Mouse (Mus musculus) kidney, embryonic 14.5 days (tissue): ENCODE results near the gene Gm20604. TPM values are rescaled to one million over a fixed set of nuclear protein-coding genes. Genes with fewer than 3 reads are reported as not detected.
A peak's percentile ranks its signal among the peaks of the same experiment; 100 is the strongest.

Experiments
- ATAC-seq: fragments of 200-750 bp; cut with Nextera tagmentation; 2 replicates; pipeline ENCODE4 v1.8.0; 2017; ENCODE audit warnings: moderate number of reproducible peaks, mild to moderate bottlenecking, moderate TSS enrichment, moderate library complexity; ENCODE audit not compliant: low FRiP score, low TSS enrichment
- H3K27ac ChIP-seq: fragments of 300-500 bp; sonication (generic); 2 replicates; pipeline ENCODE4 v1.5.1; 2014; ENCODE audit warnings: low read depth, mild to moderate bottlenecking, low read length, moderate library complexity, mixed read lengths
- H3K27me3 ChIP-seq: fragments of 300-500 bp; sonication (generic); 2 replicates; pipeline ENCODE4 v1.6.1; 2014; ENCODE audit warnings: mild to moderate bottlenecking, low read length; ENCODE audit not compliant: control insufficient read depth, insufficient read depth
- H3K36me3 ChIP-seq: fragments of 300-500 bp; sonication (generic); 2 replicates; pipeline ENCODE4 v1.6.1; 2014; ENCODE audit warnings: low read length, mixed read lengths; ENCODE audit not compliant: control insufficient read depth, insufficient read depth
- H3K4me1 ChIP-seq: fragments of 300-500 bp; sonication (generic); 2 replicates; pipeline ENCODE4 v1.6.1; 2014; ENCODE audit warnings: low read length, mixed read lengths; ENCODE audit not compliant: control insufficient read depth, insufficient read depth
- H3K4me2 ChIP-seq: fragments of 300-500 bp; sonication (generic); replicated peaks from 2 replicates; pipeline ENCODE4 v1.6.1; 2014; ENCODE audit warnings: low read depth, mild to moderate bottlenecking, low read length
- H3K4me3 ChIP-seq: fragments of 300-500 bp; sonication (generic); 2 replicates; pipeline ENCODE4 v1.5.1; 2014; ENCODE audit warnings: mild to moderate bottlenecking, low read length
- H3K9ac ChIP-seq: fragments of 300-500 bp; sonication (generic); 2 replicates; pipeline ENCODE4 v1.6.1; 2014; ENCODE audit warnings: low read depth, mild to moderate bottlenecking, low read length, moderate library complexity
- H3K9me3 ChIP-seq: fragments of 300-500 bp; sonication (generic); 2 replicates; pipeline ENCODE4 v1.6.1; 2016; ENCODE audit warnings: low read length; ENCODE audit not compliant: control insufficient read depth
- WGBS: fragments of 180-500 bp; shearing (Covaris S2); extraction: QIAGEN DNeasy Blood & Tissue Kit; methylation state at CpG from one replicate; pipeline ENCODE4 v1.1.7; 2014; 5-methylcytosine and 5-hydroxymethylcytosine counted together
- polyA plus RNA-seq: library from polyadenylated mRNA; unstranded; fragments of >200 nt; fragmentation: Nextera tagmentation; extraction: Ambion mirVana; gene quantifications from 2 replicates; pipeline ENCODE4 v1.2.1, GENCODE M21; 2014

Gm20604 gene
- 25.8 TPM in 2 replicates for polyA plus RNA-seq

DNA sequence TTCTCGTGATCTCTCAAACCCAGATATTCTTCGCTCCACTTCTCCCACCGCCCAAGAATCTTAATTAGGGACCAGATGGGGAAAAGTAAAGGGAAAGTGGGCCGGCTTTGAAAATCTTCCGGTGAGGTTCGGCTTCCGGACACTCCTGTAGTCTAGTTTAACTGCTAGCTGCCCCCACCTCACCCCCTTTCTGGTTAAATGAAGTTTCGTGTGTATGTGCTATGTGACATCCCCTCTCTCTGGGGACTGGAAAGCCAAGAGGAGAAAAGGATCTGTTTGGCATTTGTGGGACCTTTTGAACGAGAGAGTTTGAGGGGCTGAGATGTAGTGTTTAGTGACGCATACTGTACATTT is at the start of gene Gm20604:
Gm20604 (minus strand) TSS at position 270 of the 354 bp plus-strand sequence.
- H3K4me3 ChIP-seq = peak within 1 kb of the TSS; percentile 57
- no peak for ATAC-seq
- WGBS = under 1% methylated on average over 10 of the region's 10 CpGs
- peaks cover 12% of the 10 kb centered on the region for H3K36me3 ChIP-seq
- H3K9me3 ChIP-seq = no peaks in the 10 kb centered on the region
- peak within 1 kb of the TSS; percentile 88 for H3K27ac ChIP-seq
- peaks cover 18% of the 10 kb centered on the region for H3K4me1 ChIP-seq
- peak within 1 kb of the TSS; percentile 89 for H3K4me2 ChIP-seq
- H3K9ac ChIP-seq = peak within 1 kb of the TSS; percentile 76
- H3K27me3 ChIP-seq = no peaks in the 10 kb centered on the region

GRCm38 (mm10) chr12:102799528-102799927 is 41.1 kb upstream of the Gm20604 start:
- 96% methylated on average over 2 of the region's 2 CpGs for WGBS
- no peak for ATAC-seq
- H3K36me3 ChIP-seq = peaks cover 15% of the 10 kb centered on the region; the same call in 1 of the 2 replicates

GRCm38 (mm10) chr12:102787927-102788326 is 29.5 kb upstream of the Gm20604 start:
- H3K27me3 ChIP-seq = no peaks in the 10 kb centered on the region
- ATAC-seq = no peak
- H3K27ac ChIP-seq = no peak overlapping the region
- H3K4me3 ChIP-seq = no peak overlapping the region
- WGBS = 78% methylated on average over 7 of the region's 7 CpGs
- H3K4me1 ChIP-seq = no peaks in the 10 kb centered on the region
- no peaks in the 10 kb centered on the region for H3K9me3 ChIP-seq
- no peak overlapping the region for H3K9ac ChIP-seq
- no peak overlapping the region for H3K4me2 ChIP-seq
- peaks cover 76% of the 10 kb centered on the region for H3K36me3 ChIP-seq

More at GRCm38 (mm10) chr12:102799528-102799927, 41.1 kb upstream of the Gm20604 start:
- H3K9ac ChIP-seq = no peak overlapping the region
- H3K27me3 ChIP-seq = no peaks in the 10 kb centered on the region
- H3K4me2 ChIP-seq = no peak overlapping the region
- no peak overlapping the region for H3K4me3 ChIP-seq
- H3K4me1 ChIP-seq = no peaks in the 10 kb centered on the region
- no peaks in the 10 kb centered on the region for H3K9me3 ChIP-seq
- H3K27ac ChIP-seq = no peak overlapping the region

DNA sequence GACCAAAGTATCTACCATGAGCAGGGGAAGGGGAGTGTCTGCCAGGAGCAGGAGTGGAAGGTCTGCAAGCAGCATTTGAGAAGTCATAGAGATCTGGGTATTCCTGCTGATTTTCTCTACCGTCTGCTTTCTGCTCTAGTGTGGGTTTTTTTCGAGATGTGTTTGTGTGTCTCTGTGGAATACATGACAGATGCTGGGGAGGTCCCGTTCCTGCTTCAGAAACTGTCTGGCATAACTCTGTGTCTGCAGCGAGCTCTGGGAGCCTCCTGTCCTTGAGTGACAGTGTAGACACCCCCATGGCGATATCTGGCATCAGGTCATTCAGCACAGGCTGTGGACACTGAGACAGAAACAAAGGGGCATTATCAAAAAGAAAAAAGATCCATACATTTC is 27.1 kb upstream of the Gm20604 start:
- WGBS = 90% methylated on average over 5 of the region's 5 CpGs

DNA sequence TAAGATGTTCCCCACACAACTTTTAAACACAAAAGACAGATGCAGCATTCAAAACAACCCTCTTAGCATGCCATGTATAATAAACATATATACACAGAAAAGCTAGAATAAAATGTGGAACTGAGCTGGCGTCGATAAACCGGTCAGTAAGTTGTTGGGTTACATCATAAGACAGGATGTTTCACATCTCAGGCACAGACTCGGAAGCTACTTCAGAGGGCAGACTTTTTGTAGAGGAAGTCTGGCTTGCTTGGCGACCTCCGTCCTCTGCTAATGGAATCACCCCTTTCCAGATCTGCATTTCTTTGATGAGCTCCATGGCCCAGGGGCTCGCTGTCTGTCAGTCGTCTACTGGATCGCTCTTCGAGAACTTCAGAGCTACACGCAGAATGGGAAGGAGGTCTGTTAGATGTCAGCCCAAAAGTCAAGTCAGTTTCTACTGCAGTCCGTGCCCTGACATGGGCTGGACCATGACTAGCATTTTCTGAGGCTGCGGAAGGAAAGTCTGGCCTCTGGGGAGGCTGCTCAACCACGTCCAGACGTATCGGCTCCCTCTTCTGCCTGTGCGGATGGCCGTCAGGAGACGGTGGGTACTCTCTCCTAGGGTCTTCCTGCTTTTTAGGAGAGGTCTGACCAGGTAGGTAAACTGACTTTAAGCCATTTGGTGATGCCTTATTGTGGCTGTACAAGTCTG is 26.6 kb upstream of the Gm20604 start:
- H3K4me1 ChIP-seq = no peaks in the 10 kb centered on the region
- H3K4me3 ChIP-seq = no peak overlapping the region
- 88% methylated on average over 19 of the region's 19 CpGs for WGBS
- no peak overlapping the region for H3K27ac ChIP-seq
- H3K9me3 ChIP-seq = no peaks in the 10 kb centered on the region
- no peak for ATAC-seq
- no peak overlapping the region for H3K9ac ChIP-seq
- no peaks in the 10 kb centered on the region for H3K27me3 ChIP-seq
- no peak overlapping the region for H3K4me2 ChIP-seq
- peaks cover 55% of the 10 kb centered on the region for H3K36me3 ChIP-seq

More for the DNA sequence above, 27.1 kb upstream of the Gm20604 start:
- Histone ChIP-seq H3K36me3 (peaks cover 59% of the 10 kb centered on the region), H3K4me2 (no peak overlapping the region), H3K9ac (no peak overlapping the region), H3K4me1 (no peaks in the 10 kb centered on the region), H3K4me3 (no peak overlapping the region), H3K9me3 (no peaks in the 10 kb centered on the region), H3K27me3 (no peaks in the 10 kb centered on the region), H3K27ac (no peak overlapping the region)
- ATAC-seq = no peak

DNA sequence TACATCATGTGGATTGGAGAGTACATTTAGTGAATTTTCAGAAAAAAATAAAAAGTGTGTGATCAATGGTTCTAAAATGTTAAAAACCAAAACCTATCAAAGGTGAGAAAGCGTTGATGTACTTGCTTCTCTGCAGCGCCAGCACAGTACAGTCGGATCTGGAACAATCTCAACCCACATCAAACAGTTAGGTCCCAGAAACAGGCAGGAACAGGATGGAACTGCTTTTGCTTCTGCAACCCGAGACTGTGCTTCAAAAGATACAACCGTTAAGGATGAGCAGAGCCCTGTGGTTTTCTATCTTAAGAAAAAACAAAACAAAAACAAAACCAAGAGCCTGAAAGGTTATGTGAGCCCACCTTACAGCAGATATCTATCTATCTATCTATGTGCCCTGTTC is 24.4 kb upstream of the Gm20604 start:
- no peak for ATAC-seq
- Histone ChIP-seq H3K4me2 (no peak overlapping the region), H3K36me3 (peaks cover 46% of the 10 kb centered on the region)

GRCm38 (mm10) chr12:102779452-102779851 is 21.0 kb upstream of the Gm20604 start:
- no peaks in the 10 kb centered on the region for H3K27me3 ChIP-seq
- no peaks in the 10 kb centered on the region for H3K4me1 ChIP-seq
- H3K4me3 ChIP-seq = no peak overlapping the region
- peaks cover 47% of the 10 kb centered on the region for H3K36me3 ChIP-seq
- H3K9me3 ChIP-seq = no peaks in the 10 kb centered on the region
- 44% methylated on average over 3 of the region's 3 CpGs for WGBS
- no peak overlapping the region for H3K9ac ChIP-seq
- no peak overlapping the region for H3K4me2 ChIP-seq
- peak; percentile 66 for ATAC-seq
- no peak overlapping the region for H3K27ac ChIP-seq

More for the DNA sequence above, 24.4 kb upstream of the Gm20604 start:
- no peak overlapping the region for H3K9ac ChIP-seq
- 90% methylated on average over 5 of the region's 5 CpGs for WGBS
- H3K4me3 ChIP-seq = no peak overlapping the region
- no peaks in the 10 kb centered on the region for H3K9me3 ChIP-seq
- no peaks in the 10 kb centered on the region for H3K4me1 ChIP-seq
- no peaks in the 10 kb centered on the region for H3K27me3 ChIP-seq
- no peak overlapping the region for H3K27ac ChIP-seq

DNA sequence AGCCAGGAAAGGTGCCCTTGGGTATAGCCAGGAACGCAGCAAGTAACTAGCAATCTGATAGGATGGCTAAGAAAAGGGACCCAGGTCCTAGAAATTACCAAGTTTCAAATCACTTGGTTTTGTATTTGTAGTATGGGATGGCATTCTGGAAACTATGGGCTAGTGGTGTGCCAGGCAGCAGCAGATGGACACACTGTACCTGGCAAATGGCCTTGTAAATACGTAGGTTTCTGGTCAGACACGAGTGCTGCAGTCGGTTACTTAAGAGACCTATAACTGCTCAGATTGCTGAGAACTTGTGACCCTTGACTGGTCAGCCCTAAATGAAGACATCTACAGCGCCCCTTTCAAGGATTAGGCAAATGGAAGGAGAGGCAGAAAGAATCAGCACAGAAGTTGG is 19.7 kb upstream of the Gm20604 start:
- Histone ChIP-seq H3K4me3 (no peak overlapping the region), H3K4me1 (no peaks in the 10 kb centered on the region), H3K9ac (no peak overlapping the region), H3K9me3 (no peaks in the 10 kb centered on the region), H3K4me2 (no peak overlapping the region), H3K36me3 (peaks cover 46% of the 10 kb centered on the region), H3K27ac (no peak overlapping the region), H3K27me3 (no peaks in the 10 kb centered on the region)
- 77% methylated on average over 5 of the region's 5 CpGs for WGBS
- no peak for ATAC-seq

- 95% methylated on average over 14 of the region's 14 CpGs for WGBS
These were observed 17.6 kb upstream of the Gm20604 start for GRCm38 (mm10) chr12:102776035-102776434.

More at GRCm38 (mm10) chr12:102776035-102776434, 17.6 kb upstream of the Gm20604 start:
- Histone ChIP-seq H3K9me3 (no peaks in the 10 kb centered on the region; the same call in 1 of the 2 replicates), H3K36me3 (peaks cover 62% of the 10 kb centered on the region), H3K27me3 (no peaks in the 10 kb centered on the region), H3K9ac (no peak overlapping the region), H3K4me1 (no peaks in the 10 kb centered on the region), H3K4me2 (no peak overlapping the region), H3K4me3 (no peak overlapping the region), H3K27ac (no peak overlapping the region)
- no peak for ATAC-seq
